Mouse (Mus musculus): Measurements from ENCODE around the gene Atp6v0a1. TPM values are rescaled to one million over a fixed set of nuclear protein-coding genes. Genes with fewer than 3 reads are reported as not detected.
"Not testable (repeated sequence)": the region's sequence is repeated elsewhere in the genome, so short reads cannot be mapped to it uniquely, and the experiment has no call there.

Gene Atp6v0a1
- polyA plus RNA-seq, 1 experiment from 2014 or later, result 331 TPM

DNA sequence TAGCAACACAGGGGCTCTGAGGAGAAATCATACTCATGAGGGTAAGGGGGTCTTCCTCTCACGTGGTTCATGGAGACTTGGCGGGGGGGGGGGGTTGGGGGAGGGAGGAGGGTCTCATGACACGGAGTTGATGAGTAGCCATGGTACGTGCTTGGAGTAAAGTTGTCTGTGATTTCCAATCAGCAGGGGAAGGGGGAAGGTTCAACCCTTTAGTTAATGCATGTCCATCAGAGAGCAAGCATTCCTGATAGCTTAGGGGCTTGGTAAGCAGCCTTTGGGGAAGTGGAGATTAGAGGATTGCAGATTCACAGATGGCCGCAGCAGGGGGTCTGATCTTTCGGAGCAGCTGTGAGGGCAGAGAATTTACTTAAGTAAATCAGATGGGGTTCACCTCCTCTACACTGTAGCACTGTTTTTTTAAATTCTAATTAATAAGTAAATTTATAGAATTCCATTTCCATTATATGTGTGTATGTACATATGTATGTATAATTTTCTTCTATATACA lies 18.2 kb upstream of the Atp6v0a1 start:
- no peak overlapping the region for H3K4me3 ChIP-seq (ENCODE audit: inconsistent target)
- WGBS (ENCODE audit: missing documents), result 65% methylated on average over 6 of the region's 6 CpGs
- H3K27ac ChIP-seq, result no peak overlapping the region
- H3K79me2 ChIP-seq (ENCODE audit: inconsistent target), result no peaks in the 10 kb centered on the region
- no peaks in the 10 kb centered on the region for H3K36me3 ChIP-seq (ENCODE audit: inconsistent target)

DNA sequence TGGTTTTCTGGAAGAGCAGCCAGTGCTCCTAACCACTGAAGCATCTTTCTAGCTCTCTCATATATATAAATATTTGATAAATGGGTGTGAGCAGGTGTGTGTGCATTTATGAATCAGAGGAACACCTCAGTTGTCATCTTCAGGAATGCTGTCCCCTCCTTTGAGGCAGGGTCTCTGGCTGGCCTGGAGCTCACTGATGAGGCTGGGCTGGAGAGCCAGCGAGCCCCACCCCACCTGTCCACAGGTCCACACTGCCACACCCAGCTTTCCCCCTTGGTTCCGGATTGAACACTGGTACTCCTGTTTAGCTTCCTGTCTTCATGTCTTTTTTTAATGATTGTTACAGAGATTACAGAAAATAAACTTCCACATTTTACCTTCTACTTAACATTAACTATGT lies 15.8 kb upstream of the Atp6v0a1 start:
- Histone ChIP-seq H3K79me2 (ENCODE audit: inconsistent target) (no peaks in the 10 kb centered on the region), H3K27ac (peak overlapping the region; percentile 45; the same call in 1 of the 2 replicates), H3K4me3 (ENCODE audit: inconsistent target) (no peak overlapping the region), H3K36me3 (ENCODE audit: inconsistent target) (no peaks in the 10 kb centered on the region)
- WGBS (ENCODE audit: missing documents), result 71% methylated on average over 2 of the region's 2 CpGs

DNA sequence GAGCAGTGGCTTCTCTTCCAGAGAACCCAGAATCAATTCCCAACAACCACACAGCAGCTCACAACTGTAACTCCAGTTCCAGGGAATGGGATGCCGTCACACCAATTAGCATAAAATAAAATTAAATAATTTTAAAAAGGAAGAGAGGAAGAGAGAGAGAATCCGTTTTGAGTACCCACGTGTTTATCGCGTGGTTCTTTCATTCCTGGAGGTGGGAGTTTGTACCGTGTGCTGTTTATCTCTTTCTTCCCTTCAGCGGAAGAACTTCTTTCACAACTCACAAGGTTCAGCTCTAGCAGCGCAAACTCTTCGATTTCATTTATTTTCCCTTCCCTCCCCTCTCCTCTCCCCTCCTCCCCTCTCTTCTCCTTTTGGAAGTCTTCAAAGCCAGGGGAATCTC lies 15.0 kb upstream of the Atp6v0a1 start:
- no peaks in the 10 kb centered on the region for H3K79me2 ChIP-seq (ENCODE audit: inconsistent target)
- no peaks in the 10 kb centered on the region for H3K36me3 ChIP-seq (ENCODE audit: inconsistent target)
- H3K27ac ChIP-seq, result peak overlapping the region; percentile 45
- 39% methylated on average over 8 of the region's 9 CpGs for WGBS (ENCODE audit: missing documents)
- H3K4me3 ChIP-seq (ENCODE audit: inconsistent target), result no peak overlapping the region

DNA sequence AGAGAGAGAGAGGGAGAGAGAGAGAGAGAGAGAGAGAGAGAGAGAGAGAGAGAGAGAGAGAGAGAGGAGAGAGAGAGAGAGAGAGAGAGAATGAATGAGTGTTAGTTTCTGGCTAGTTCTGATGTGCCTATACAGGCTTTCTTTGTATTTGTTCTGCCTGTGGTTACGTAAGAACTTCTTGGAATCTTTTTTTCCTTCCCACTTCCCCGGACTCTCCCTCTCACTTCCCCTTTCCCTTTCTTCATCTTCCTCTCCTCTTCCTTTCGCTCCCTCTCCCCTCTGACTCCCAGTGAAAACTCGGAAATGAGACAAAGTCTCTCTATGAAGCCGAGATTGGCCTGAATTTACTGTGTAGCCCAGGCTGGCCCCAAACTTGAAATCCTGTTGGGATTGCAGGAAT lies 14.6 kb upstream of the Atp6v0a1 start:
- 25% methylated on average over 5 of the region's 5 CpGs for WGBS (ENCODE audit: missing documents)
- Histone ChIP-seq H3K36me3 (ENCODE audit: inconsistent target) (no peaks in the 10 kb centered on the region), H3K4me3 (ENCODE audit: inconsistent target) (no peak overlapping the region), H3K27ac (peak overlapping the region; percentile 45), H3K79me2 (ENCODE audit: inconsistent target) (no peaks in the 10 kb centered on the region)

DNA sequence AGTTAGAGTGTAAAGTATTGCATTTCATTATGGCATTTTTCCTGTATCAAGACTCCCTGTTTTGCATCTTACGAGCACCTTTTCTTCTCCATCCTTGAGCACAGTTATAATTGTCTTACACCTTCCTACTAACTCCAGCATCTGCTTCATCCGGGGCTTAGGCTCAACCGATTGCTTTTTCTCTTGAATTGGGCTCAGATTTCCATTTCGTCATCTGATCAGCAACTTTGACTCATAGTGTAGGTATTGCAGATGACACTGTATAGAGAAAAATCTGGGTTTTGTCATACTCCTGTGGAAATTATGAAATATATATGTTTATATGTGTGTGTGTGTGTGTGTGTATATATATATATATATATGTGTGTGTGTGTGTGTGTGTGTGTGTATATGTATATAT lies 12.8 kb upstream of the Atp6v0a1 start:
- Histone ChIP-seq H3K27ac (no peak overlapping the region), H3K36me3 (ENCODE audit: inconsistent target) (no peaks in the 10 kb centered on the region)
- WGBS (ENCODE audit: missing documents), result 85% methylated on average over 3 of the region's 4 CpGs

DNA sequence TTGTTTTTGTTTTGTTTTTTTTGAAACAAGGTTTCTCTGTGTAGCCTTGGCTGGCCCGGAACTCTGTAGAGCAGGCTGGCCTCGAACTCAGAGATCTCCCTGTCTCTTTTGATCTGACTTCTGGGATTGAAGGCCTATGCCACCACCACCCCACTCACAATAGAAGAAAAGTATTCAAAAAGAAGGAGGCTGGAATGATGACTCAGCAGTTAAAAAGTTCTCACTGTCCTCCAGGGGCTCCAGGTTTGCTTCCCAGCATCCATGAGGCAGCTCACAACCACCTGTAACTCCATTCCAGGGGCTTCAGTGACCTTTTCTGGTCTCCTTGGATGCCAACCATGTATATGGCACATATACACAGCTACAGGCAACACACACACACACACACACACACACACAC lies 10.4 kb upstream of the Atp6v0a1 start:
- Histone ChIP-seq H3K27ac (no peak overlapping the region), H3K36me3 (ENCODE audit: inconsistent target) (no peaks in the 10 kb centered on the region), H3K4me3 (ENCODE audit: inconsistent target) (no peak overlapping the region), H3K79me2 (ENCODE audit: inconsistent target) (no peaks in the 10 kb centered on the region)
- WGBS (ENCODE audit: missing documents), result 100% methylated on average over 2 of the region's 2 CpGs

More for the DNA sequence above, 12.8 kb upstream of the Atp6v0a1 start:
- H3K4me3 ChIP-seq (ENCODE audit: inconsistent target), result no peak overlapping the region
- H3K79me2 ChIP-seq (ENCODE audit: inconsistent target), result no peaks in the 10 kb centered on the region

DNA sequence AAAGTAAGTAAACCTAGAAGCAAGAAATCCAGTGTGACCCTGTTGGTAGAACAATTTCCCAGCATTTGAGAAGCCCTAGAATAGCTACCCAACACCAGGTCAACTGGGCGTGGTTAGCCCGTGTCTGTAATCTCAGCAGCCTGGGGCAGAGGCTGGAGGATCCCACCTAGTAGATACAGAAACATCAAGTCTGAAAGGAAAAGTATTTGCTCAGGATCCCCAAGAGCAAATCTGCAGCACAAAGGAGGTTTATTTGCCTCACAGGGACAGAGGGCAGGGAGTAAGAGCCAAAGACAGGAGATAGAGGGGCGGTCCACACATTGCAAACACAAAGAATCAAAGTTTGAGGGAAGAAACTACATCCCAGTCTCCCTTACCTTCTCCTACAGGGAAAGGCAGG lies 10.0 kb upstream of the Atp6v0a1 start:
- H3K4me3 ChIP-seq (ENCODE audit: inconsistent target), result no peak overlapping the region
- H3K79me2 ChIP-seq (ENCODE audit: inconsistent target), result no peaks in the 10 kb centered on the region
- WGBS (ENCODE audit: missing documents), result 93% methylated on average over 3 of the region's 3 CpGs
- H3K36me3 ChIP-seq (ENCODE audit: inconsistent target), result no peaks in the 10 kb centered on the region
- H3K27ac ChIP-seq, result no peak overlapping the region

DNA sequence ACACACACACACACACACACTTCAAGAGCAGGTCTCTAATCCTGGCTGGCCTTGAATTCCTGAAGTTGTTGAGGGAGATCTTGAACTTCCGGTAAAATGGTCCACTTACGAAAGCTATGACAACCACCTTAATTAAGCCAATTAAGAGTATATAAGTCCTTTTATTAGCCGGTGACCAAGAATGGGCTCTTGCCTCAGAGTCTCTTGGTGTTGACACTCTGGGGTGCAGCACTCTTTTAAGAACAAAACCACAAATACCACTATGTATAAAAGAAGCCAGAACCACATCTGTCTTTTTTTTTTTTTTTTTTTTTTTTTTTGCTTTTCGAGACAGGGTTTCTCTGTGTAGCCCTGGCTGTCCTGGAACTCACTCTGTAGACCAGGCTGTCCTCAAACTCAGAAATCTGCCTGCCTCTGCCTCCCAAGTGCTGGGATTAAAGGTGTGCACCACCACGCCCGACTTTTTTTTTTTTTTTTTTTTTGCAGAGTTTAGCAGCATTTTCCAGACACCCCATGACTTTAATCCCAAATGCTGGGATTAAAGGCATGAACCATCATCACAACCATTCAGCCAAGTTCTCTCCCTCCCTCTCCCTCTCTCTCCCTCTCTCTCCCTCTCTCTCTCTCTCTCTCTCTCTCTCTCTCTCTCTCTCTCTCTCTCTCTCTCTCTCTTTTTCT lies 7.2 kb upstream of the Atp6v0a1 start:
- not testable (repeated sequence) for H3K36me3 ChIP-seq (ENCODE audit: inconsistent target); H3K4me3 ChIP-seq (ENCODE audit: inconsistent target); H3K79me2 ChIP-seq (ENCODE audit: inconsistent target)
- 10% methylated on average over 3 of the region's 6 CpGs for WGBS (ENCODE audit: missing documents)
- peak overlapping the region; percentile 83 for H3K27ac ChIP-seq

DNA sequence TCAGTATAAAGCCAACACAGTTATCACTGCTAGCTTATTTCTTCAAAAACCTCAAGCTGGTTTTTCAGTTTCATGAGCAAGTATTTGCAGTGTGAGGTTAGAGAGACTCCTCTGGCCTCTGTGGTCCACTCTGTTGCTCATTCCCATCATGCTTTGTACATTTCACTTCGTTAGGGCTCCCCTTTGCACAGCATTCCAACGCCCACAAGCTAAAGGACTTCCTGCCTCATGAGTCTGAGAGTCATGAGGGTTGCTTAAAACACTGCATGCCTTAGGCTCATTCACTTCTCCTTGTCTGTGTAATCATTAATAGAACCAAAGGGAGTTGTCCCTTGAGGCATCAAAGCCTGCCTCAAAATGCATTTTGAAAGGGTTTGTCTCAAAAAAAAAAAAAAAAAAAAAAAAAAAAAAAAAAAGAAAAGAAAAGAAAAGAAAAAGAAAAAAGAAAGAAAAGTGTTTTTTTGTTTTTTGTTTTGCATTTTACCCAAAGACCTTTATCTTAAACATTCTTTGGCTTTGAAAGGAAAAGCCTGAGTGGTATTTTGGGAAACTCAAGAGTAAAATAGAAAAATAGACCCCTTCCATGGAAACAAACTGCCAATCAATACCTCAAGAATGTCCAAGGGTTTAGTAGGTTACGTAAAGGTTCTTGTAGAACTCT lies 6.1 kb upstream of the Atp6v0a1 start:
- Histone ChIP-seq H3K36me3 (ENCODE audit: inconsistent target) (no peaks in the 10 kb centered on the region), H3K79me2 (ENCODE audit: inconsistent target) (no peaks in the 10 kb centered on the region), H3K27ac (peak overlapping the region; percentile 83), H3K4me3 (ENCODE audit: inconsistent target) (no peak overlapping the region)
- WGBS (ENCODE audit: missing documents), result 33% methylated on average over 3 of the region's 3 CpGs

DNA sequence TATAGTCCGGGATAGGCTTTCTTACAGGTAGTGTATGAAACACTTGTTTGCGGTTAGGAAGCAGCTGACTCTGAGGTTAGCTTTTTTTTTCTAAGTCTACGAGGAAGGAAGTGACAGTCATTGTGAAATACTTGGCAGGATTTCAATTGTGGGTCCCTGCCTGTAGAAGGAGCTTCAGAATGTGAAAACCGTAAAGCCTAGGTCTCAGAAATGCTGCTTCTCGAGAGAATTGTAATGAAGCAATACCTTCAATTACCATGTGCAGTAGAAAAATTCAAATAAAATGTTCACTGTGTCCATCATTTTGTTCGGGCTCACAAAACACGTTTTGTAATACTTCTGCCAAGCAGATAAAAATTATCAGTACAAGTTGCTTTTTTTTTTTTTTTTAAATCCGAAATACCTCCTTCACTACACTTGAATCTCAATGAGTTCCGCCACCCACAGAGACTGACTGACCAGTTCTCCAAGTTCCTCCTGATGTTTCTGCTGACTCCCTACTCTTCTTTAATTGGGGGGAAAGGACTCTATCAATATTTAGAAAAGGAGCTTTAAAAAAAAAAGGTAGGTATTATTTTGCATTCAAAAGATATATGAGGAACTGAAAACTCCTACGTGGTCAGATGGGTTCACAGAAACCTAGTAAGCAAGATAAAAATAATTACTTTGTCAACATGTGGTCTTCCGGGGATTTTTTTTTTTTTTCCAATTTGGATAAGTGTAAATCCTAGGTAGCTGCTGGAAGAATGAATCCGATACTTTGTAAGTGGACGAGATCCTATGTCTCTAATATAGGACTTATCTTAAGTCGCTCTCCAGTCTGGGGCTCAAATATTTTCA lies 826 bp upstream of the Atp6v0a1 start:
- Histone ChIP-seq H3K79me2 (ENCODE audit: inconsistent target) (peaks cover 41% of the 10 kb centered on the region), H3K36me3 (ENCODE audit: inconsistent target) (peaks cover 14% of the 10 kb centered on the region; the same call in 1 of the 2 replicates), H3K27ac (peak overlapping the region; percentile 100), H3K4me3 (ENCODE audit: inconsistent target) (peak overlapping the region; percentile 33)
- 5% methylated on average over 14 of the region's 14 CpGs for WGBS (ENCODE audit: missing documents)

DNA sequence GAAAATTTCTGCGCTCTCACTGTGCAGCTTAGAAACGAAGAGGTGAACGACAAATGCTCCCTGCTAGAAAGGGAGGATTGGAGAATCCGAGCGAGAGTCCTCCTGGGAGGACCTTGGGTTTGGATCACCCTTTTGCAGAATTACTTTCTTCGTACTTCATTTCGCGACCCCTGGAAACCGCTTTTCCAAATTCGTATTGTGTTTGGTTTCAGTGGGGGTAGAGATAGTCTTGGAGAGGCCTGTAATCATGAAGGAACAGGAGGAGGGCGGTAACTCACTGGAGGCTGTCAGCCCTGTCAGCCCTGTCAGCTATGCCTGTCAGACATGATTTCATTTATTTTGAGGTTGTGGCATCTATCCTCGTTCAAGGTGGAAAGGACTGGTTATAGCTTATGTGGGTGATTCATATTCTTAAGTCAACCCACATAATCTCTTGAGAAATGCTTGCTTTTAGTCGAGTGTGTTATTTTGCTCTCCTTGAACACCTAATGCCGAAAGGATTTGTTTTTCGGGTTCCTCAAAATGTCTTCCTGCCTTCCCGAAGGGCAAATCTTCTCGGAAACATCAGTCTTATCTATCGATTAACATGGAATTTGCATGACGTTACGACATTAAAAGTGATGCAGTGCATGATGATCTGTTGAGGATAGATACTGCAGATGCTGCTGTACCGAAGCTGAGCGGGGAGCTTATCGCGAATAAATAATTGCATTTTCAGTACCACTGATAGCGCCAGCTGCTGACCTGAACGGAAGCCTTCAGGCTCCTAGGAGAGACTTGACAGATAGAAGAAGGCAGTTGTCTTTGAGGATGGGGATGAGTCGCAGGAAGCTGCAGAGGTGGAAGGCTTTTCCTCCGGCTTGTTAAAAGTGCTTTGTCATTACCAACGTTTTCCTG lies 884 bp downstream of the Atp6v0a1 start:
- 3% methylated on average over 29 of the region's 29 CpGs for WGBS (ENCODE audit: missing documents)
- peak overlapping the region; percentile 100 for H3K27ac ChIP-seq
- peaks cover 58% of the 10 kb centered on the region for H3K79me2 ChIP-seq (ENCODE audit: inconsistent target)
- peaks cover 26% of the 10 kb centered on the region; the same call in 1 of the 2 replicates for H3K36me3 ChIP-seq (ENCODE audit: inconsistent target)
- peak overlapping the region; percentile 99 for H3K4me3 ChIP-seq (ENCODE audit: inconsistent target)

DNA sequence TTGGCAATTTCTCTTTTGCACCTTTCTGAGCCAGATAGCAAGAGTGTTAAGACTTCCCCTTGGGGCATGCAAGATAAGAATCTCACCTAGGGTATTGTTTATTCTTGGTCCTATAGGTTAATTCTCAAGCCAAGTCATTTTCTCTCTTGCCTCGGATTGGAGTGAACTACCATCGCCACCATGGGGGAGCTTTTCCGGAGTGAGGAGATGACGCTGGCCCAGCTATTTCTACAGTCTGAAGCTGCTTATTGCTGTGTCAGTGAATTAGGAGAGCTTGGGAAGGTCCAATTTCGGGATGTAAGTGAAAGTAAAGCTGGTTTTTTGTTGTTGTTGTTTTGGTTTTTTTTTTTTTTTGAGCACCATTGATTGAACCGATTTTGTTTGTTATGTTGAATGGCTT lies 2.4 kb downstream of the Atp6v0a1 start:
- H3K27ac ChIP-seq, result peak overlapping the region; percentile 100
- H3K36me3 ChIP-seq (ENCODE audit: inconsistent target), result peaks cover 27% of the 10 kb centered on the region; the same call in 1 of the 2 replicates

DNA sequence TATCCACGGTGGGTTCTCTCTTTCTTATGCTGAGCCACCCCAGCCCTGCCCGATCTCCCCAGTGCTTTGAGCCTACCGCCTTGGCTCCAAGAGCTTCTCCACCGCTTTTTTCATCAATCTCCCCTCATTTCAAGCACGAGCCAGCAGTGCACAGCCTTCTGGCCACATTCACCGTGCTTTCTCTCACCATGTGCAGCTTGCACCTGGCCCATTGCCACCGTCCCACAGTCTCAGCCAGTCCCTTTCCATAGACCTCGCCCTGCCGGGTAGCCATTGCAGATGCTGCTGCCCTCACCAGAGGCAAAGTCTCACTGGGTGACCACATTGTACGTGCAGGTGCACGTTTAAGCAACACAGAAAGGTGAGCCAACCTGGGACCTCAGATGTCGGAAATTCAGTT lies 14.1 kb downstream of the Atp6v0a1 start:
- peaks cover 100% of the 10 kb centered on the region for H3K36me3 ChIP-seq (ENCODE audit: inconsistent target)
- H3K4me3 ChIP-seq (ENCODE audit: inconsistent target), result no peak overlapping the region
- H3K79me2 ChIP-seq (ENCODE audit: inconsistent target), result peaks cover 42% of the 10 kb centered on the region
- WGBS (ENCODE audit: missing documents), result 93% methylated on average over 12 of the region's 12 CpGs
- no peak overlapping the region for H3K27ac ChIP-seq

More for the DNA sequence above, 2.4 kb downstream of the Atp6v0a1 start:
- 87% methylated on average over 6 of the region's 6 CpGs for WGBS (ENCODE audit: missing documents)
- H3K79me2 ChIP-seq (ENCODE audit: inconsistent target), result peaks cover 73% of the 10 kb centered on the region
- peak overlapping the region; percentile 99 for H3K4me3 ChIP-seq (ENCODE audit: inconsistent target)

DNA sequence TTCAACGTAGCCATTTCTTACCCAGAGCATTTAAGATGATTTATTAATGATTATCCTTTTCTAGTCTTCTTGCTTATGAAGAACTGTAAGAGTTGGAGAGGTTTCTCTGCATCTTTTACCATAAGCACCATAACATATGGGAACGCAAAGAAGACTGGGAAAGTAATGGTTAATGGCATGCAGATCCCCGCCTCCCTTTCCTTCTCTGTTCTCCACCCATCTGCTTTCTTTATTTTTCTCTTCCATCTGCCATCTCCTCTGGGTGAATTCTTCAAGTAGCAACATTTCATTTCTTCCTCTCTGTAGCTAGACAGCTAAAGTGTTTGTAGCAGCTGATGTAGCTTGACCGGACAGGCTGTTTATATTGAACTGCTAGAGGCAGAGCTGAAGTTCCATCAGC lies 14.7 kb downstream of the Atp6v0a1 start:
- Histone ChIP-seq H3K4me3 (ENCODE audit: inconsistent target) (no peak overlapping the region), H3K36me3 (ENCODE audit: inconsistent target) (peaks cover 100% of the 10 kb centered on the region), H3K27ac (no peak overlapping the region), H3K79me2 (ENCODE audit: inconsistent target) (peaks cover 36% of the 10 kb centered on the region)
- 98% methylated on average over 4 of the region's 4 CpGs for WGBS (ENCODE audit: missing documents)

Measured in macrophage (primary cell).